8 mouse cellular contexts compared by ENCODE assay signal in the genomic region with DNA sequence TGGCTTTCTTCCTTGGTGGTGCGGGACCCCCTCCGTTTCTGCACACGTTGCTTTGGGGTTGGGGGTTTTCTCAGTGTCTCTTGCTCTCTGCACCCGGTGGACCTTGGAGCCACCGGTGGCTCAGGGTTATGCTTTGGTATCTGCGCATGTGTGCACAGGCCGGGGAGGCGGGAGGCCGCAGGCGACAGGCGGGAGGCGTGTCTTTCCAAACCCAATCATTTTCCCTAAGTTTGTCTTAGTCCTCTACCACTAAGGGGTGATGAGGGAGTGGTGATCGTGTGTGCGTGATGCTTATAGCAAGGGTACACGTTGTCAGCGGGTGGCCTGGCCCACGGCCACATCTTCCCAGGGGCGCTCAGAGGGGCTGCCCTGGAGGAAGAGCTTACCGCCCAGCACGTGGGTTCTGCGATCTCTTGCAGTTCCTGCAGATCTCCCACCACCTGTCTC. TPM values are rescaled to one million over a fixed set of nuclear protein-coding genes. Genes with fewer than 3 reads are reported as not detected.
DNase-seq lines count a peak whose midpoint lies in the region; ATAC-seq and TF ChIP-seq lines count a peak whose summit lies in the region.

No protein-coding gene starts in this region.

- no peak for TF ChIP-seq CTCF in spleen, adult 2 months (IDR thresholded peaks at IDR 0.05; ENCODE audit: extremely low read depth, insufficient read depth, insufficient read length, insufficient replicate concordance)

- peak; percentile 72 for DNase-seq in embryo, embryonic 10 days (ENCODE audit: low spot score)
- DNase-seq in embryo, embryonic 9.5 days (ENCODE audit: extremely low spot score) = no peak
- peak; percentile 81 for DNase-seq in kidney, adult 9 months
- DNase-seq in limb, embryonic 11.5 days (ENCODE audit: low spot score) = peak; percentile 77
- DNase-seq in midbrain, embryonic 11.5 days (ENCODE audit: low spot score, missing footprints) = peak; percentile 94
- DNase-seq in spleen, adult 2 months (ENCODE audit: low read depth in 1 of 2, low spot score in 2 of 2) = no peak

- peaks cover 17% of the 10 kb centered on the region for H3K4me1 ChIP-seq in embryonic facial prominence, embryonic 13.5 days
- H3K4me1 ChIP-seq in heart, embryonic 11.5 days (ENCODE audit: control insufficient read depth, insufficient read depth, low read length) = peaks cover 10% of the 10 kb centered on the region; the same call in 1 of the 2 replicates
- H3K4me1 ChIP-seq in limb, embryonic 11.5 days (ENCODE audit: control insufficient read depth, insufficient read depth, low read length) = peaks cover 3% of the 10 kb centered on the region; the same call in 1 of the 2 replicates
- peaks cover 8% of the 10 kb centered on the region for H3K4me1 ChIP-seq in midbrain, embryonic 11.5 days (ENCODE audit: control insufficient read depth, insufficient read depth, low read length)
- H3K4me1 ChIP-seq in spleen, adult 2 months (ENCODE audit: control insufficient read depth, insufficient read depth, insufficient read length) = no peaks in the 10 kb centered on the region; the same call in 1 of the 2 replicates

- H3K27me3 ChIP-seq in embryonic facial prominence, embryonic 13.5 days = no peaks in the 10 kb centered on the region
- peaks cover 8% of the 10 kb centered on the region for H3K27me3 ChIP-seq in heart, embryonic 11.5 days (ENCODE audit: control insufficient read depth, insufficient read depth, low read length)
- no peaks in the 10 kb centered on the region for H3K27me3 ChIP-seq in limb, embryonic 11.5 days (ENCODE audit: control insufficient read depth, insufficient read depth, low read length)
- H3K27me3 ChIP-seq in midbrain, embryonic 11.5 days (ENCODE audit: control insufficient read depth, insufficient read depth, low read length) = peaks cover 3% of the 10 kb centered on the region; the same call in 1 of the 2 replicates
- peaks cover 6% of the 10 kb centered on the region for H3K27me3 ChIP-seq in spleen, adult 2 months (ENCODE audit: control insufficient read depth, insufficient read depth, low read length)

- peak; percentile 83 for ATAC-seq in embryonic facial prominence, embryonic 13.5 days (ENCODE audit: insufficient number of reproducible peaks, insufficient read depth, low FRiP score, low TSS enrichment, low read depth)
- ATAC-seq in heart, embryonic 11.5 days (replicated peaks; ENCODE audit: insufficient number of reproducible peaks, low FRiP score, low TSS enrichment) = peak; percentile 79
- peak; percentile 76 for ATAC-seq in limb, embryonic 11.5 days (ENCODE audit: insufficient number of reproducible peaks, low FRiP score, low TSS enrichment, low read depth)
- peak; percentile 84 for ATAC-seq in midbrain, embryonic 11.5 days (ENCODE audit: low FRiP score)

- no peaks in the 10 kb centered on the region for H3K9me3 ChIP-seq in embryonic facial prominence, embryonic 13.5 days
- H3K9me3 ChIP-seq in heart, embryonic 11.5 days (replicated peaks; ENCODE audit: control insufficient read depth, low read length) = no peaks in the 10 kb centered on the region
- no peaks in the 10 kb centered on the region for H3K9me3 ChIP-seq in limb, embryonic 11.5 days (ENCODE audit: control insufficient read depth, low read length)
- no peaks in the 10 kb centered on the region for H3K9me3 ChIP-seq in midbrain, embryonic 11.5 days (ENCODE audit: control insufficient read depth, low read length)

- peak overlapping the region; percentile 81 for H3K4me2 ChIP-seq in embryonic facial prominence, embryonic 13.5 days
- peak overlapping the region; percentile 96 for H3K4me2 ChIP-seq in heart, embryonic 11.5 days
- H3K4me2 ChIP-seq in limb, embryonic 11.5 days (ENCODE audit: low read depth, severe bottlenecking) = peak overlapping the region; percentile 86
- peak overlapping the region; percentile 74 for H3K4me2 ChIP-seq in midbrain, embryonic 11.5 days

- H3K4me3 ChIP-seq in embryonic facial prominence, embryonic 13.5 days = peak overlapping the region; percentile 50
- H3K4me3 ChIP-seq in heart, embryonic 11.5 days (ENCODE audit: low read depth, low read length) = peak overlapping the region; percentile 49
- peak overlapping the region; percentile 35 for H3K4me3 ChIP-seq in limb, embryonic 11.5 days (ENCODE audit: low read depth, low read length)
- peak overlapping the region; percentile 33 for H3K4me3 ChIP-seq in midbrain, embryonic 11.5 days (ENCODE audit: low read depth, low read length)
- H3K4me3 ChIP-seq in spleen, adult 2 months (ENCODE audit: extremely low read depth, insufficient read depth, insufficient read length) = peak overlapping the region; percentile 4; the same call in 1 of the 2 replicates

- 2% methylated on average over 21 of the region's 21 CpGs for WGBS in embryonic facial prominence, embryonic 13.5 days
- 2% methylated on average over 21 of the region's 21 CpGs for WGBS in heart, embryonic 11.5 days (ENCODE audit: insufficient replicate concordance)
- WGBS in limb, embryonic 11.5 days = 4% methylated on average over 21 of the region's 21 CpGs
- 6% methylated on average over 21 of the region's 21 CpGs for WGBS in midbrain, embryonic 11.5 days
- WGBS in spleen, adult 2 months = 4% methylated on average over 21 of the region's 21 CpGs

- H3K9ac ChIP-seq in embryonic facial prominence, embryonic 13.5 days = peak overlapping the region; percentile 77
- peak overlapping the region; percentile 73 for H3K9ac ChIP-seq in heart, embryonic 11.5 days (ENCODE audit: low read depth, low read length)
- H3K9ac ChIP-seq in limb, embryonic 11.5 days (ENCODE audit: low read length) = peak overlapping the region; percentile 59
- peak overlapping the region; percentile 51 for H3K9ac ChIP-seq in midbrain, embryonic 11.5 days (ENCODE audit: low read length)

- peaks cover 6% of the 10 kb centered on the region for H3K36me3 ChIP-seq in embryonic facial prominence, embryonic 13.5 days
- no peaks in the 10 kb centered on the region for H3K36me3 ChIP-seq in heart, embryonic 11.5 days (ENCODE audit: control insufficient read depth, insufficient read depth, low read length)
- peaks cover 3% of the 10 kb centered on the region; the same call in 1 of the 2 replicates for H3K36me3 ChIP-seq in limb, embryonic 11.5 days (ENCODE audit: control insufficient read depth, insufficient read depth, low read length)
- H3K36me3 ChIP-seq in midbrain, embryonic 11.5 days (ENCODE audit: control insufficient read depth, insufficient read depth, low read length) = peaks cover 4% of the 10 kb centered on the region; the same call in 1 of the 2 replicates
- peaks cover 1% of the 10 kb centered on the region; the same call in 1 of the 2 replicates for H3K36me3 ChIP-seq in spleen, adult 2 months (ENCODE audit: control insufficient read depth, insufficient read depth, low read length)

- TF ChIP-seq POLR2A in spleen, adult 2 months (IDR thresholded peaks at IDR 0.05; ENCODE audit: low read depth, low read length) = no peak

- no peak overlapping the region; the same call in 1 of the 2 replicates for H3K27ac ChIP-seq in embryonic facial prominence, embryonic 13.5 days
- H3K27ac ChIP-seq in heart, embryonic 11.5 days (ENCODE audit: low read depth, low read length) = 0 out of 2 replicates have a peak overlapping the region, but pooled peaks have one; percentile 15
- H3K27ac ChIP-seq in limb, embryonic 11.5 days (replicated peaks; ENCODE audit: low read depth, low read length) = no peak overlapping the region
- no peak overlapping the region for H3K27ac ChIP-seq in midbrain, embryonic 11.5 days (ENCODE audit: low read depth, low read length)
- H3K27ac ChIP-seq in spleen, adult 2 months (ENCODE audit: insufficient read depth, low read length) = no peak overlapping the region

RNA-seq across cellular contexts. Expression of gene Vwce, which starts 0.9 kb away (rescaled TPM):
- polyA plus RNA-seq in embryonic facial prominence, embryonic 13.5 days (2015; fragmentation: Nextera tagmentation; extraction: Ambion mirVana) = 3.1 and 3.8 TPM in 2 replicates
- polyA plus RNA-seq in heart, embryonic 11.5 days (2014; fragmentation: Nextera tagmentation; extraction: Ambion mirVana) = 0.46 and 0.55 TPM in 2 replicates
- polyA plus RNA-seq in limb, embryonic 11.5 days (2014; fragmentation: Nextera tagmentation; extraction: Ambion mirVana) = 1.4 and 1.7 TPM in 2 replicates
- 0.18 and 0.36 TPM in 2 replicates for polyA plus RNA-seq in midbrain, embryonic 11.5 days (2014; fragmentation: Nextera tagmentation; extraction: Ambion mirVana)
- polyA plus RNA-seq in spleen, adult 2 months (2012; rRNA removed) = 0.07 and 0.21 TPM in 2 replicates

RNA-seq across cellular contexts. Expression of gene Tkfc, which starts 29.4 kb away (rescaled TPM):
- 16.3 and 17.0 TPM in 2 replicates for polyA plus RNA-seq in embryonic facial prominence, embryonic 13.5 days (2015; fragmentation: Nextera tagmentation; extraction: Ambion mirVana)
- polyA plus RNA-seq in heart, embryonic 11.5 days (2014; fragmentation: Nextera tagmentation; extraction: Ambion mirVana) = 13.6 and 14.3 TPM in 2 replicates
- polyA plus RNA-seq in limb, embryonic 11.5 days (2014; fragmentation: Nextera tagmentation; extraction: Ambion mirVana) = 23.3 and 24.5 TPM in 2 replicates
- 22.9 and 23.9 TPM in 2 replicates for polyA plus RNA-seq in midbrain, embryonic 11.5 days (2014; fragmentation: Nextera tagmentation; extraction: Ambion mirVana)
- polyA plus RNA-seq in spleen, adult 2 months (2012; rRNA removed) = 4.6 and 5.4 TPM in 2 replicates

RNA-seq across cellular contexts. Expression of gene Ddb1, which starts 29.8 kb away (rescaled TPM):
- polyA plus RNA-seq in embryonic facial prominence, embryonic 13.5 days (2015; fragmentation: Nextera tagmentation; extraction: Ambion mirVana) = 355 and 368 TPM in 2 replicates
- polyA plus RNA-seq in heart, embryonic 11.5 days (2014; fragmentation: Nextera tagmentation; extraction: Ambion mirVana) = 265 and 328 TPM in 2 replicates
- 423 and 456 TPM in 2 replicates for polyA plus RNA-seq in limb, embryonic 11.5 days (2014; fragmentation: Nextera tagmentation; extraction: Ambion mirVana)
- polyA plus RNA-seq in midbrain, embryonic 11.5 days (2014; fragmentation: Nextera tagmentation; extraction: Ambion mirVana) = 393 and 396 TPM in 2 replicates
- polyA plus RNA-seq in spleen, adult 2 months (2012; rRNA removed) = 53.3 and 59.0 TPM in 2 replicates

RNA-seq across cellular contexts. Expression of gene Pga5, which starts 43.0 kb away (rescaled TPM):
- polyA plus RNA-seq in embryonic facial prominence, embryonic 13.5 days (2015; fragmentation: Nextera tagmentation; extraction: Ambion mirVana) = not detected in 2 replicates
- not detected in 2 replicates for polyA plus RNA-seq in heart, embryonic 11.5 days (2014; fragmentation: Nextera tagmentation; extraction: Ambion mirVana)
- polyA plus RNA-seq in limb, embryonic 11.5 days (2014; fragmentation: Nextera tagmentation; extraction: Ambion mirVana) = not detected in 2 replicates
- not detected in 2 replicates for polyA plus RNA-seq in midbrain, embryonic 11.5 days (2014; fragmentation: Nextera tagmentation; extraction: Ambion mirVana)
- polyA plus RNA-seq in spleen, adult 2 months (2012; rRNA removed) = not detected in 2 replicates

RNA-seq across cellular contexts. Expression of gene Vps37c, which starts 53.6 kb away (rescaled TPM):
- 36.4 and 36.8 TPM in 2 replicates for polyA plus RNA-seq in embryonic facial prominence, embryonic 13.5 days (2015; fragmentation: Nextera tagmentation; extraction: Ambion mirVana)
- 21.9 and 22.5 TPM in 2 replicates for polyA plus RNA-seq in heart, embryonic 11.5 days (2014; fragmentation: Nextera tagmentation; extraction: Ambion mirVana)
- polyA plus RNA-seq in limb, embryonic 11.5 days (2014; fragmentation: Nextera tagmentation; extraction: Ambion mirVana) = 29.7 and 33.4 TPM in 2 replicates
- polyA plus RNA-seq in midbrain, embryonic 11.5 days (2014; fragmentation: Nextera tagmentation; extraction: Ambion mirVana) = 23.1 and 26.0 TPM in 2 replicates
- 19.7 and 22.0 TPM in 2 replicates for polyA plus RNA-seq in spleen, adult 2 months (2012; rRNA removed)

Comparison
In these comparisons a context has a peak if more than half of its experiments do, and no peak if none do; other contexts are left out.
1. DNase-seq: peak in embryo, embryonic 10 days (single experiment), kidney, adult 9 months (single experiment), limb, embryonic 11.5 days (single experiment) and midbrain, embryonic 11.5 days (single experiment); none in embryo, embryonic 9.5 days (single experiment) and spleen, adult 2 months (0 of 2).
2. Peak in every context shown above with its lines, with median percentiles within 50 percentile points of each other: ATAC-seq, H3K4me2 ChIP-seq, H3K4me3 ChIP-seq and H3K9ac ChIP-seq.